Mouse (Mus musculus): Measurements from ENCODE around the gene 4933421I07Rik.

The 4933421I07Rik gene

DNA sequence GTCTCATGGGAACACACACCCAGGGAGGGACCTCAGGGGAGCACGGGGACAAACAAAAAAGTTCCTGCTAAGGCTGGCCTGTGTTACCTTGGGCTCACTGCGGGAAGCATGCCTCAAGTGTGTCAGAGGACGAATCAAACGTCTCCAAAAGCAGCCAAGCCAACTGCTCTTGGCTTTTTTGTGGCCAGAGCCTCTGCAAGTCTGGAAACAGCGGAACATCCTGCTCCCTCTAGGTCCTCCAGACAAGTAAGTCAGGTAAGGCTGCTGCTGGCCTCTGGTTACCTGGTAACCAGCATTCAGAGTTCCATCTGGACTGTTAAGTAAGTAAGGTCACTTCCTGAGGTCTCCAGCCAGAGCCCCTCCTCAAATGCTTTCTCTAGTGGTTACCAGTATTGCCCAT, at the start of gene 4933421I07Rik:
4933421I07Rik (minus strand) TSS at position 271 of the 400 bp plus-strand sequence.
- DNase-seq (ENCODE audit: low read depth, low spot score) = no peak

DNA sequence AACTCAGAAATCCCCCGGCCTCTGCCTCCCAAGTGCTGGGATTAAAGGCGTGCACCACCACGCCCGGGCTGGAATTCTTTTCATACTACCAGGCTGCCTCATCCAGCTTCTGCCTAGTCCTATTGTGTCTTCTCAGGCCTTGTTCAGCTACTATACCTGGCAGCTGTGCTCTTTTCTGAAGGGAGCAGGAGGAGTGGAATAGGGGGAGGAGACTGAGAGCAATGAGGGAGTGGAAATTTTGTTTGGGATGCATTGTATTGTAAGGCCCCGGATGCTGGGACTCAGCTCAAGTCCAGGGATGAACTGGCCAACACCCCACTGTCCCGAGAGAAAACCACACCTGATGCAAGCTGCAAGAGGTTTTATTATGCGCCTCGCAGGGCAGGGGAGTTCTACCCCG, 49.4 kb upstream of the 4933421I07Rik start:
- DNase-seq (ENCODE audit: low read depth, low spot score) = no peak

DNA sequence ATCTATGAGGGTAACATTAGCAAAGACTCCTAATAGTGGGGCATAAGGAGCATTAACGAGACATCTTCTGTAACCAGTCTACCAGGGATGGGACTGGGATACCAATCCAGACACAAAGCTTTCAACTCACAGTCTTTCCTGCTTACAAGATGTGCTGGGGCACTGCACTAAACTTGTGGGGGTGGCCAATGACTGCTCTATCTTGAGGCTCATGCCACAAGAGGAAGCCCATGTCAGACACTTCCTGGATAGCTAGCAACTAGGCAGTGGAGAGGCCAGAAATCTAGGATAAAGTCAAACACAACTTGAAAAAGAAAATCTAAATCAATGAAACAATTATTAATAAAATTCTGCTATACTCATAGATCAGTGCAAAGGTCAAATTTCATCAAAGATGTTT, 48.3 kb upstream of the 4933421I07Rik start:
- no peak for DNase-seq (ENCODE audit: low read depth, low spot score)

DNA sequence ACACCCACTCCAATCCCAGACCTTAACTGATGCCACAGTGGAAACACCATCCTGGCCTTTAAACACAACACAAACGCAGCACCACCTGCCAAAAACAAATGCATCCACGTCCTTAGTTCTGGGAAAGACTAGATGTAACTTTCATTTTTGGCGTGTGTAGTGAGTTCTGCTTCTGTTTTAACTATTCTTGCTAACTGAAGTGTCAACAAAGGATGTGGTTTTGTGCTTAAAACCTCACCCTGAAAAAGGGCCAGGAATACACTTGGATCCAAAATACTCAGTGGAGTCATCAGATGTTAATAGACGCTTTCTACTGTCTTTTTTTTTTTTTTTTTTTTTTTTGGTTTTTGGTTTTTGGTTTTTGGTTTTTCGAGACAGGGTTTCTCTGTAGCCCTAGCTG, 42.9 kb upstream of the 4933421I07Rik start:
- DNase-seq (ENCODE audit: low read depth, low spot score) = peak; percentile 19

DNA sequence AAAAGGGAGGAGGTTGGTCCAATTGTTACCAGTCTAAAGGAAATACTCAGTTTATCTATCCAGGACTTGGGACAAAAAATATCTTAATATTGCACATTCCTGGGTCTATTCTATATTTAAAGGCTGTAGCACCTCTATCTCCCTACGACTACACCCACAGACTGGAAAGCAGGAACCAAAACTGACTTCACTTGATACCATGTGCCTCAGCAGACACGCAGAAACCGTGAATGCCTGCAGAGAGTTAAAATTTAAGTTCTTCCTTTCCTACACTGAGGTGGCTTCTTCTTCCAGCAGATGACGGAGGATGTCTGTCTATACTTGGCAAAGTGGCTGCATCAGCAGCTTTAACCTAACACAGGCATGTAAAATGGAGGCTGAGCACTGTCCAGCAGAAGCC, 42.4 kb upstream of the 4933421I07Rik start:
- no peak for DNase-seq (ENCODE audit: low read depth, low spot score)

DNA sequence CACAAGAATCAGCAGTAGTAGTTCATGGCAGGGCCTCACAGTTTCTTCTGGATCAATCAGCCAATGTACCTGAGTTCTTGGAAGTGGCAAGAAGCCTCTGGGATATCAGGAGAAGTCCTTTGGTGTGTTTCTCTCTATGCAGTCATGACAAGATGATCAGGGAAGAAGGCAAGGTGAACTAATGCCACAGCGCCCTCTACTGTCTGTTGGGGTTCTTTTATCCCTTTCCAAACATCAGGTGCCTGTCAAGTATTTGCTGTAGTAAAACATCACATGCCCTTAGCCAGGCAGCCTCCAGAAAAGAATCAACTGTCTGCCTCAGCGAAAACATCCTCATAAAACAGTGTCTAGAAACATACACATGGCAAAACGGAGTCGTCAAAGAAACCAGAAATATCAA, 6.7 kb upstream of the 4933421I07Rik start:
- no peak for DNase-seq (ENCODE audit: low read depth, low spot score)

DNA sequence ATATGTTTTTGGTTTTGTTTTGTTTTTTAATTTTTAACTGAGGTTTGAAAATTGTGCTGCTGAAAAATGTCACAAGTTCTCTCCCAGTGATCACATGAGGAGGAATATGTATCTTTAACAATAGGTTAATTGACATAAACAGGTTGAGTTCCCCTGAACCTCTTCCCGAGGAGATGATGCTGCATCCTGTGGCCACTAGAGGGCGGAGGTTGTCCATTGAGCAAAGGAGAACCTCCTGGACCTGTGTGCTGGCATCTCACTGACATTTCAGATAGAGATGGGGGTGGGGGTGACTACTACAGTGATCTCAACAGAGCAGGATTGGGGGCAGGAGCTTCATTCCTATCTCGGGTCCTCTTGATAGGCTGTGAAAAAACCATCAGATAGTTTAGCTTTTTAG, 2.7 kb upstream of the 4933421I07Rik start:
- DNase-seq (ENCODE audit: low read depth, low spot score) = peak; percentile 50

DNA sequence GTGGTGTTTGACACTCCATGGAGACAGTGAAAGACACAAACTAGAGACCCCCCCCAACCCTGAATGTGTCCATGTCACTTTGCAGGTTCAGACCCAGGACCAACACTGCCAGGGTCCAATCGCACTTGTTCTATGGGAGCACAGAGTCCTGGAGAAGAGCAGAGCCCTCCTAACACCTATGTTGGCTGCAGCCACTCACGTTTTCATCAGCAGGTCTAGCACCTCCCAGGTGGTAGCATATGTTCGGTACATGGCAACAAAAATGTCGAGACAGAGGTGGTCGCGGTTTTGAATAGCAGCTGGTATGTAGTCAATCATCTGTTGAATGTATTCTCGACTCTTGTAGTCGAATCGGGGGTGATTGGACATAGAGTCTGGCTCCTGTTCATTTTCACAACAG, 568 bp downstream of the 4933421I07Rik start:
- DNase-seq (ENCODE audit: low read depth, low spot score) = no peak
